Comparison of ENCODE assay signal across 9 mouse cellular contexts in the genomic region with DNA sequence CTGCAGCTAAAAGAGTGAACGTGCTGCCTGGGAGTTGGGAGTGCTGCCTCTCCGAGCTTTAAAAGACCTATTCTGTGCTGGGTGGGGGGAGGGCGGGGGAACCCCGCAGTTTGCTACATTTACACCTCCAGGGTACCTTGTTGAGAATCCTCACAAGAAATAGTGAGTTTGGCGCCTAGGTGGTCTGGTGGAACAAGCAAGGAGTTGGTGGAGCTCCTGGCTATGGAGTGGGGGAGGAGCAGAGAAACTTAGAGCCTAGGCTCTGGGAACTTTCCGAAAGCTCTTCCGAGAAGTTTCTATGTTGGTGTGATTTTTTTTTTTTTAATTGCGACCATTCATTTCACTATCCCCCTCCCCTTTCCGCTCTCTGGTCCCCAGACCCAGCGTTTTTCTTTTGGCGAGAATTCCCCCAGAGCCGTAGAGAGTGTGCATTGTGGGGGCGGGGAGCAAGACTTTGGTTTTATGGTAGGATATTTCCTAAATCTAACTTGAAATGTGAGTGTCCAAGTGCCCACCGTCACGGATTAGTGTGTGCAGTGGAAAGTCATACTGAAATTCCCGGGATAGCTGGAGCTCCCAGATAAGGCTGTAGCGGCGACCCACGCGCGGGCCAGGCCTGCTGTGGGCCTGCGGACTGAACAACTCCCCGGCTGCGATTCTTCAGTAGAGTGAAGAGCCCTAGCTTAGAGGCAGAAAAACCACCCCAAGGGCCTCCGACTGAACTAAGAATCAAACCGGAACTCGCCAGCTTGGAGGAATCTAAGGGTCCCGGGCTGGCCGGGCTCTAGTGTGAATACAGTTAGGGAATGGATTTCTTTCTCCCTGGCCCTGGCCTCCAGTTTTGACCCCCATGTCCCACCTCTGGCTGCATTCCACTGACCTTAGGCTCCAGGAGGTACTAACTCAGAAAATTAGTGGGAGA. TPM values are rescaled to one million over a fixed set of nuclear protein-coding genes. Genes with fewer than 3 reads are reported as not detected.
DNase-seq lines count a peak whose midpoint lies in the region; ATAC-seq and TF ChIP-seq lines count a peak whose summit lies in the region.
"Had no signal": no experiment of that assay in that cellular context is flagged by ENCODE, and none has a peak within 500 bp of the region (broad histone marks: within the 10 kb centered on the region; RNA-seq: fewer than 3 reads in every experiment).

No protein-coding gene starts in this region.

- TF ChIP-seq CTCF in lung, adult 2 months (IDR thresholded peaks at IDR 0.05; ENCODE audit: insufficient read depth, low read length): no peak
- no peak for TF ChIP-seq CTCF in layer of hippocampus, adult 2 months (conservative IDR thresholded peaks at IDR 0.05)

- H3K4me3 ChIP-seq in lung, adult 2 months (replicated peaks; ENCODE audit: extremely low read depth, low read depth, low read length): peak overlapping the region; percentile 39
- peak overlapping the region; percentile 60 for H3K4me3 ChIP-seq in hindbrain, embryonic 15.5 days
- peak overlapping the region; percentile 65 for H3K4me3 ChIP-seq in lung, embryonic 16.5 days (ENCODE audit: low read length)
- H3K4me3 ChIP-seq in layer of hippocampus, adult 2 months: no peak overlapping the region

- H3K9me3 ChIP-seq in hindbrain, embryonic 15.5 days: no peaks in the 10 kb centered on the region
- no peaks in the 10 kb centered on the region for H3K9me3 ChIP-seq in lung, embryonic 16.5 days (ENCODE audit: control insufficient read depth, low read length)

- H3K9ac ChIP-seq in hindbrain, embryonic 15.5 days: peak overlapping the region; percentile 63
- H3K9ac ChIP-seq in lung, embryonic 16.5 days (ENCODE audit: low read length): peak overlapping the region; percentile 50

- peak overlapping the region; percentile 84 for H3K4me2 ChIP-seq in hindbrain, embryonic 15.5 days
- H3K4me2 ChIP-seq in lung, embryonic 16.5 days (ENCODE audit: low read depth, low read length): peak overlapping the region; percentile 69

- ATAC-seq in hindbrain, embryonic 15.5 days (ENCODE audit: low FRiP score, low read depth): no peak
- no peak for ATAC-seq in lung, embryonic 16.5 days (ENCODE audit: low read depth)

- no peak for TF ChIP-seq POLR2A in lung, adult 2 months (IDR thresholded peaks at IDR 0.05; ENCODE audit: borderline replicate concordance, extremely low read depth, low read depth, low read length)

- 11% methylated on average over 29 of the region's 29 CpGs for WGBS in lung, adult 2 months
- WGBS in hindbrain, embryonic 15.5 days: 8% methylated on average over 29 of the region's 29 CpGs
- 4% methylated on average over 29 of the region's 29 CpGs for WGBS in lung, embryonic 16.5 days

- no peaks in the 10 kb centered on the region for H3K36me3 ChIP-seq in hindbrain, embryonic 15.5 days
- 0 out of 2 replicates have a peak, but pooled peaks cover 2% of the 10 kb centered on the region for H3K36me3 ChIP-seq in lung, embryonic 16.5 days (ENCODE audit: control insufficient read depth, insufficient read depth, low read length)

- H3K27me3 ChIP-seq in hindbrain, embryonic 15.5 days: peaks cover 27% of the 10 kb centered on the region
- H3K27me3 ChIP-seq in lung, embryonic 16.5 days (ENCODE audit: control insufficient read depth, insufficient read depth, low read depth, low read length): peaks cover 65% of the 10 kb centered on the region
- H3K27me3 ChIP-seq: Patski had no signal

- peaks cover 5% of the 10 kb centered on the region; the same call in 1 of the 2 replicates for H3K4me1 ChIP-seq in lung, adult 2 months (ENCODE audit: control insufficient read depth, insufficient read depth, low read length)
- peaks cover 81% of the 10 kb centered on the region for H3K4me1 ChIP-seq in hindbrain, embryonic 15.5 days (replicated peaks)
- H3K4me1 ChIP-seq in lung, embryonic 16.5 days (replicated peaks; ENCODE audit: control insufficient read depth, insufficient read depth, low read length): peaks cover 2% of the 10 kb centered on the region; the same call in 1 of the 2 replicates

- DNase-seq in lung, adult 2 months: peak; percentile 41
- DNase-seq in lung, postnatal 25 days (ENCODE audit: low spot score): no peak
- DNase-seq in right cerebral cortex, postnatal 10 days (ENCODE audit: low spot score in 2 of 2): no peak
- DNase-seq in gastrocnemius, adult 8-10 months (ENCODE audit: low spot score in 2 of 2): no peak
- no peak for DNase-seq in layer of hippocampus, adult 2 months (ENCODE audit: low spot score in 2 of 2)
- no peak for DNase-seq in spleen, postnatal 10 days (ENCODE audit: low spot score in 2 of 2)

- H3K27ac ChIP-seq in hindbrain, embryonic 15.5 days (replicated peaks): peak overlapping the region; percentile 49
- H3K27ac ChIP-seq in lung, embryonic 16.5 days (ENCODE audit: low read length): peak overlapping the region; percentile 85
- no peak overlapping the region for H3K27ac ChIP-seq in layer of hippocampus, adult 2 months

RNA-seq across cellular contexts. Expression of gene Irx3, which starts 0.8 kb away (rescaled TPM):
- 63.2 and 91.9 TPM in 2 replicates for polyA plus RNA-seq in lung, adult 2 months (2012; rRNA removed)
- 18.3 and 25.3 TPM in 2 replicates for polyA plus RNA-seq in hindbrain, embryonic 15.5 days (2015; fragmentation: Nextera tagmentation; extraction: Ambion mirVana)
- polyA plus RNA-seq in lung, embryonic 16.5 days (2015; fragmentation: Nextera tagmentation; extraction: Ambion mirVana): 20.7 and 24.8 TPM in 2 replicates
- 1 to 10 TPM; 2.8 to 4.8 (median 3.3) TPM for total RNA-seq in gastrocnemius, adult 8-10 months (2022)
- under 1 TPM; 0.18 to 0.25 TPM for total RNA-seq in layer of hippocampus, adult 2 months (2021)
